Mouse (Mus musculus) common myeloid progenitor, adult 5-6 weeks (primary cell): ENCODE results near the gene Slc7a11. TPM values are rescaled to one million over a fixed set of nuclear protein-coding genes. Genes with fewer than 3 reads are reported as not detected.

Experiments
- ATAC-seq: replicated peaks from 2 replicates; pipeline ENCODE4 v1.8.0; 2016; ENCODE audit warnings: low read depth, mild to moderate bottlenecking, moderate TSS enrichment, inconsistent platforms; ENCODE audit not compliant: poor library complexity, severe bottlenecking
- total RNA-seq: library from RNA; stranded (forward); fragments of 200-1000, 187-1606 nt; gene quantifications from 2 replicates; pipeline ENCODE4 v1.2.3, GENCODE M21; 2017

Gene Slc7a11
- total RNA-seq, 1 experiment from 2014 or later = 0.32 TPM

GRCm38 (mm10) chr3:49893945-49894344 lies 549.5 kb downstream of the Slc7a11 start:
- ATAC-seq = no peak

DNA sequence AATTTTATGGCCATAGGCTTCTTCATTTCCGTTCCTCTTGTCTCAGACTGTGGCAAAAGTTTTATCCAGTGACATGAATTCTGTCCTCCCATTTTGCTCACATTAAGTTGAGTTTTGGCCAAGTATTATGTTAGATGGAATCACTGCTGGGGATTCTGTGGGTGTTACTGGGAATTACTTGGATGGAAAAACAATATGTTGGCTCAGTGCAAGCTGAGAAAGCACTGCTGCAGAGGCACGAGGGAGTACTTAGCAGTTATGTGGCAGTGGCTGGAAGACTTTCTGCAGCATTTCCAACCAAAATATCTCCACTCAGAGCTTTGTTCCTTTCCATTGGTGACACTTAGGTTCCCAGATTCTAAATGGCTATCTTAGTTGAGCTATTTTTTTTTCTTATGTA lies 556.1 kb downstream of the Slc7a11 start:
- no peak for ATAC-seq

DNA sequence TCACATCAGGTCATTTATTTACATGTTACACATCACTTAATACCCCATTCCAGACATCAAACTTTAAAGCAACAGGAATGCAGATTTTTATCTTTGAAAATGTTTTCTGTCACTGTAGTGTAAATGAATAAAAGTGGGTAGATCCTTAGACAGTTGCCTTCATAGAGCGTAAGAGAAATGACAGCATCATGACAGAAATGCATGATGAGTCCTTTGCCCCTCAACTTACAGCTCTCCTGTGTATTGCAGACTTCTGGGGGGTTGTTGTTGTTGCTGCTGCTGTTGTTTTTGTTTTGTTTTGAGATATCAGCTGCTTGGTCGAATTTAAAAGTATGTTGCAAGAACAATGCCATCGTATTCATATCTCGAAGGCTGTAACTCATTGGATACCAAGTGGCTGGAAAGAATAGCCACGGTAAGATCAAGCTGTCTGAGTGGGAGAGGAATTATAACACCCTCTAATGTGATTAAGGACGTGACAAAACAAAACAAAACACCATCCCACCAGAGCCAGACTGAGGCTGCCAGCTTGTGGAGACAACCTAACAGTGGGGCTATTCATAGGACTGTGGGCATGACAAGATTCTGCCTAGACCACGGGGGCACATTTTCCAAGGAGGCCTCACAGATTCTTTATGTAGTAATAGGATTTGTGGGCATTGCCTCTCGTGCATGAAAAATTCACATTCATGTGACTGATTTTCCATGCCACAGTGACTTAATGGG lies 557.0 kb downstream of the Slc7a11 start:
- ATAC-seq = no peak

- ATAC-seq = no peak
Observed at GRCm38 (mm10) chr3:49880496-49880895, 562.9 kb downstream of the Slc7a11 start.

DNA sequence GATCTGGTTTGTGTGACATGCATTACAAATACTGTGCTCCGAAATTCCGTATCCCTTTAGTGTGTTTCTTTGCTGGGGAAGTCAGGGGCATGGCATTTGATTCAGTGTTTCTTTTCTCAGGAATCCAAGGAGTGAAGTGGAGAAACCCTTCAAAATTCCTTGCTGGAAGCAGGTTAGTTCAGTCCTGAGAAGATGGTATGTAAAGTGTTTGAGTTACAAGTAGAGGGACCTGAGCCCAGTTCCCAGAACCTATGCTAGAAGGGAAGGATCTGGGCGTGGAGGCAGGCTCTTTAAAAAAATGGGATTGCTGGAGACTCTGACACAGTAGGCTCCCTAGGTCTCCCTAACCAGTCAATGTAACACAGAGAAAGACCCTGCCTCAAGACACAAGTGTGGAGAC lies 572.6 kb downstream of the Slc7a11 start:
- ATAC-seq = no peak

- ATAC-seq = no peak
Observed at GRCm38 (mm10) chr3:49867951-49868584, 575.3 kb downstream of the Slc7a11 start.

GRCm38 (mm10) chr3:49867147-49867950 lies 576.1 kb downstream of the Slc7a11 start:
- ATAC-seq = no peak

DNA sequence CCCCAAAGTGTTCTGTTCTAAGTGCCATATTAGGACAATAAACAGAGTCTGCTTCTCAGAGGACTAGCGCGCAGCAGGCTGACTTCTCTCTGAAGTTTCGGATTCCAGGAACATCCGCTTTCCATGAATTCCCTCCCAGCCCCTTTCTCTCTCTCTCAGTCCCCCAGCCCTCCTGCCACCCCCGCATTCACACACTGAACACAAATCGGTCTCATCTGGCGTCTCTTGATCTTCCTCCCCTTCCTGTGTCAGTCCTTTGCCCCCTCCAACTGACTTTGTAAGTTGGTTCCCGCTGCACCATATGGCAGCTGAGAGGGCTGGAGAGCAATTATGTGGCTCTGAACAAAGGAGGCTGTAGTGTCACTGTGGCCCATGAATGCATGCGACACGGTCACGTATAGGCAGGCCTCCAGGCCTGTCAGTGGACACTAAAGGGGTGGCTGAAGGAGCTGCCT lies 577.3 kb downstream of the Slc7a11 start:
- ATAC-seq = no peak

DNA sequence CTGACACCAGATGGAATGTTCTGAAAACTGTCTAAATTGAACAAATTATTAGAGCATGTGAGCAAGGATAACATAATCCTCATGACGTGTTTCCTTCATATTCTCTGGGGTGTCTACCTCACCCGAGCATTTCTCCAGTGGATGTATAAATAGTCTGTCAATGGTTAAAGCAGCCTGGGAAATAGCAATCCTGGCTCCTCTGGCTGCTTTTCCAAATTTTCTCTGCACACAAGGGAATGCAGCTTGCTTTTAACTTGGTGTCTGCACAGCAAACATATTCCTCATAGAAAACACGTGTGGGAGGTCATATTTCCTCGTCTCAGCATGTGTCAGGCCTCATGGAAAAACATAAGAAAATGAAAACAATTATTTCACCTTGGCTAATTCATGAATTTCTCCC lies 586.6 kb downstream of the Slc7a11 start:
- no peak for ATAC-seq

- no peak for ATAC-seq
Observed at GRCm38 (mm10) chr3:49854277-49854676, 589.1 kb downstream of the Slc7a11 start.

DNA sequence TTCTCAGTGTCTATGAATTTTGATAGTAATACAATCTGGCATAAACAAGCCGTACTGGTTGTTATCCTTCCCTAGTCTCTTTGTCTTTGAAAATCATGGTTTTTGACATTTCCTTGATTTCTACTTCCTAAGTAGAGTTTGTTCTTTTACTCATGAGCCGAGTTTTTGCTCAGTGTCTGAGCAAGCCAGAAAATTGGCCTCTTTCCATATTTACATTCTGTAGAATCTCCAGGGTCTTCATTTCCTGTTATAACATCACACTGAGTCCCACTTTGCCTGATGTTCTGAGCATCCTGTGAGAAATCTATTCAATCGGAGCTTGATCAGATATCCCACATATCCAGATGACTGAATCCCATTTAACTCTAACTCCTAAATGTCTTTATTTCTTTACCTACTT lies 600.4 kb downstream of the Slc7a11 start:
- no peak for ATAC-seq
